Mouse (Mus musculus) lung, postnatal 0 days (tissue): Measurements from ENCODE around the gene 4930524N10Rik.

Experiments
- CTCF ChIP-seq: IDR thresholded peaks from 2 replicates; pipeline ENCODE4 v1.5.1; 2016; ENCODE audit warnings: antibody characterized with exemption, mild to moderate bottlenecking
- EP300 ChIP-seq: IDR thresholded peaks from 2 replicates; pipeline ENCODE4 v1.6.1; 2016; ENCODE audit warnings: antibody characterized with exemption, mild to moderate bottlenecking, control low read depth

DNA sequence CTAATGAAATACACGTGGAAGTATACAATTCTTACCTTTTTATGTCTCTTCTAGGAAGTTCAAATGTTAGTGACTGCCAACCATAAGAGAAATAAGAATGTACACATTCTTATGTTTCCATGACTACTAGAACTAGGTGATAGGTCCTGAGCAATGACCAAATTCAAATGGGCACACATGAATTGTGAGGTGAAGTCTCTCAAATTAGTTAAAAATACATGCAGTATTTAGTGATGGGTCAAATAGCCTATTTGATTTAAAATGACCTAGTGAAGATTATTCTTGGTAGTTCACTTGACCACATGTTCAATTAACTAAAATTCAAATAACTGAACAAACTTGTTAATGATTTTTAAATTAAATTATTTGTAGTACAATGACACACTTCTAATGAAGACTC is at the start of gene 4930524N10Rik:
- TF ChIP-seq EP300, result no peak
- no peak for TF ChIP-seq CTCF
